Mouse (Mus musculus) urinary bladder, adult 18-20 months (tissue): ENCODE data around the gene Prkci.

Experiments
- DNase-seq, 2 experiments: peaks; one replicate each; pipeline ENCODE4 v3.0.0; 2022; ENCODE audit warnings: low spot score in 2 of 2, mixed read lengths in 2 of 2

Prkci gene

GRCm38 (mm10) chr3:31083507-31084245 is 88.1 kb downstream of the Prkci start:
- peak; percentile 13 to 44 for DNase-seq

GRCm38 (mm10) chr3:31085000-31085399 is 89.5 kb downstream of the Prkci start:
- no peak for DNase-seq

DNA sequence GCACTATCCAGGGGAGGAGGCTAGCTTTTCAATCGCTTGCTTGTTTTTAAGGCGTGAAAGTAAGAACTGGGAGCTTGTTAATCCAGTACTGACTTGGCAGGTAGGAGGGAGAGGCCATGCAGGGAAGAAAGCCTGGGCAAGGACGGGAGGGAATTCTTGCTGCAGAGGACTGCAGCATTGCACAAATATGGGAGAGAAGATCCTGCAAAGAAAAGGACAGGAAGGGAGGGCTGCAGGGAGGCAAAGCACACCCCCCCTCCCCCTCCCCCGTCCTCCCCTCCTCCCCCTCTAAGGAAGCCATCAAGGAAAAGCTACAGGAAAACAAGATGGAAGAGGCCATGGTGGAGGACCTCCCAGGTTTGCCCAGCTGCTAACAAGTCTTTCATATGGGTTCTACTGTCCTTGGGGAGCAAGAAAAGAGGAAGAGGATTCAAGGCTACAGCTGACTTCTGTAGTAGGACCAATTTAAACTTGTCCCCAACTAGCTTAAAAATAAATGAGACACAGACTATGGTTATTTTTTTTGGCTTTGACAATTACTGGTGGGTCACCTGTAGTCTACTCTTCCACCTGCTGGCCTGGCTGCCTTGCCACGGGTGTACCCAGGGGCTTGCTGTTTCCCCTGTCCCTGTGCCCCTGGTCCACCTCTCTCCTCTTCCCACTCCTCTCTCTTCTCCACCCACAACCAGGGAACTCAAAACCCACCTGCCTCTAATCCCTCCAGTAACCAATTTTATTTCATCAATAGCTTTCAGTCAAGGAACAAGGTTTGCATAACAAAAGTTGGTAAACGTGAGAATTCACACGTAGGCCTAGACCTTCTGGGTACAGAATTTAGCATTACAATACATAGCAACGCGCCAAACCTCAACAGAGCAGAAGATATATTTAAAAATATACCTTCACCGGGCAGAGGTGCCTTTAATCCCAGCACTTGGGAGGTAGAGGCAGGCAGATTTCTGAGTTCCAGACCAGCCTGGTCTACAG is 93.5 kb downstream of the Prkci start:
- DNase-seq, result no peak

GRCm38 (mm10) chr3:31089956-31090355 is 94.4 kb downstream of the Prkci start:
- no peak for DNase-seq

GRCm38 (mm10) chr3:31093196-31093595 is 97.6 kb downstream of the Prkci start:
- DNase-seq, result peak; percentile 13 to 21

- peak; percentile 60 for DNase-seq
Observed at GRCm38 (mm10) chr3:31093627-31094351, 98.2 kb downstream of the Prkci start.

GRCm38 (mm10) chr3:31094531-31095178 is 99.1 kb downstream of the Prkci start, which contains the start of gene Skil:
Skil (plus strand) TSS chr3:31095058.
- DNase-seq, result peak; percentile 78 to 91

DNA sequence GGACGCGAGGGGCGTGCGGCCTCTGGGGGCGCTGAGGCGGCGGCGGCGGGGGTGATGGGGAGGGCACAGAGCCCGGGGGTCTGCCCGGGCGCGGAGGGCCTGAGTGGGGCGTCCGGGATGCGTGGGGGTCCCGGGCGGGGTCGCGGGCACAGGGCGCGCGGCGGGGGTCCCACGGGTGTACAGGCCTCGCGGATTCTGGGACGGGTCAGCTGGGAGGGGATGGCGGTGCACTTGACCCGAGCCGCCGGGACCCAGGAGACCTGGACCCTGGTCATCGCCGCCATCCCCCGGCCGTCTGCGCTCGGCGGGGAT is 99.6 kb downstream of the Prkci start:
- DNase-seq, result no peak

DNA sequence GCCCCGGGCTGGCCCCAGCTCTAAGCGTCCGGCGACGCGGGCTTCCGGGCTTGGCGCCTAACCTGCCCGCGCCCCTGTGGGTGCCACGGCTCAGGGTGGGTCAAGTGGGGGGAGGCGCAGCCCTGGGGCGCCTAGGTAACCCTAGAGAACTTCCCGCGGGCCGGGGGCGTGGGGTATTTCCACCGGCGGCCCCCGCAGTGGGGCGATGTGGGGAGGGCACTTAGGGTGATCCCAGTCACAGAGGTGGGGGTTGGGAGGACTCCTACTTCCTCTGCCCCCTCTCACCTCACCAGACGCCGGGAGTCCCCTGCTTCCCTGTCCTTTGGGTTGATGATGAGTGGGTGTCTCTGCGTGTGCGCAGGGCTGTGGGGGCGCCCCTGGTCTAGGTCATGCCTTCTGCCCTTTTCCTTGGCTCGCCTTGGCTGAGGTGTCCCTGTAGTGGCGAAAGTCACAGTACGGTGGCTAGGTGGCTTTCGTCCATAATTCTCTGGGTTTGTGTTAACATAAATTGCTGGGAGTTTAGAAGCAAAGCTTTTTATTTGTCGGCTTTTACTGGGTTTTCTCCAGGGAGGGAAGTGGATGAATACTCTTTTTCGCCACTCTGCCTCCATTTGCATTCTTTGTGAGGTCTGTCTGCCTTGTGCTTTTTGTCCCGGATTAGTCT is 100.1 kb downstream of the Prkci start:
- peak; percentile 29 to 57 for DNase-seq

GRCm38 (mm10) chr3:31096155-31097101 is 100.9 kb downstream of the Prkci start:
- DNase-seq, result no peak

DNA sequence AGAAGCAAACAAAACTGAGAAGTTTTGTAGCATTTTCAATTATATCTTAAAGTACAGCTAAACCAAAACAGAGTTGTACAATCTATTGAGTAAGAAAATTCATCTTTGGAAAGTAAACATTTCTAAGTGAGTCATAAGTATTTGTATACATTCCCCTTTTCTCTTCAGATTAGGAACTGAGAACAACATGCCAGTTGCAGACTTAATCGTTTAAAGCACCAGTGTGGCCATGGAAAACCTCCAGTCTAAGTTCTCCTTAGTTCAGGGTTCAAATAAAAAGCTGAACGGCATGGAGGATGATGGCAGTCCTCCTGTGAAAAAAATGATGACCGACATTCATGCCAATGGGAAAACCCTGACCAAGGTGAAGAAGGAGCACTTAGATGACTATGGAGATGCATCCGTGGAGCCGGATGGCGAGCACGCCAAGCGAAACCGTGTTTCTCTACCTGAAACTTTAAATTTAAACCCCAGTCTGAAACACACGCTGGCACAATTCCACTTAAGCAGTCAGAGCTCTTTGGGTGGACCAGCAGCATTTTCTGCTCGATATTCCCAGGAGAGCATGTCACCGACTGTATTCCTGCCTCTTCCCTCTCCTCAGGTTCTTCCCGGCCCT is 101.7 kb downstream of the Prkci start:
- DNase-seq, result no peak

DNA sequence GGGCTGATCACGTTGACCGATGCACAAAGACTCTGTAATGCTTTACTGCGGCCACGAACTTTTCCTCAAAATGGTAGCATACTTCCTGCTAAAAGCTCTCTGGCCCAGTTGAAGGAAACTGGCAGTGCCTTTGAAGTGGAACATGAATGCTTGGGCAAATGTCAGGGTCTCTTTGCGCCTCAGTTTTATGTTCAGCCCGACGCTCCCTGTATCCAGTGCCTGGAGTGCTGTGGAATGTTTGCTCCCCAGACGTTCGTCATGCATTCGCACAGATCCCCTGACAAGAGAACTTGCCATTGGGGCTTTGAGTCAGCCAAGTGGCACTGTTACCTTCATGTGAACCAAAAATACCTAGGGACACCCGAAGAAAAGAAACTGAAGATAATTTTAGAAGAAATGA is 102.4 kb downstream of the Prkci start:
- no peak for DNase-seq

GRCm38 (mm10) chr3:31098556-31098955 is 103.0 kb downstream of the Prkci start:
- no peak for DNase-seq

DNA sequence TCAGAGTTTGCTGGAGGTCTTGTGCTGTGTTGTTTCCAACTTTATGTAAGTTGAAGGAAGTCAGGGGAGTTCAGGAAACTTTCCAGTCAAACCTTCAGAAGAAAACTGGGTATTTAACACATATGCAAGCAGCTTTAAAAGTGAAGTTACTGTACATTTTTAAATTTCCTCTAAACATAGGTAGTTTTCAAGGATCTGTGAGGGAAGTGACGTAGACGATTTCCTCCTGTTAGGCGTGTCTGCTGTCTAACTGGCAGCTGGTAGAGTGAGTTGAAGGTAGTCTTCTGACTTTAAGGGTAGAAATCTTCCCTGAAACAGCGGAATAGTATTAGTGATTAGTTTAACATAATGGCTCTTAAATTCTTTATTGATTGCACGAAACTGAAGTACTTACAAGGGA is 104.5 kb downstream of the Prkci start:
- DNase-seq, result no peak

- DNase-seq, result no peak
Observed at GRCm38 (mm10) chr3:31100802-31101201, 105.3 kb downstream of the Prkci start.
